Mouse (Mus musculus) erythroblast, embryonic 14.5 days (primary cell): ENCODE measurements around the gene Wbp4. TPM values are rescaled to one million over a fixed set of nuclear protein-coding genes. Genes with fewer than 3 reads are reported as not detected.
"Not testable (repeated sequence)": the region's sequence is repeated elsewhere in the genome, so short reads cannot be mapped to it uniquely, and the experiment has no call there.

ENCODE experiments used
- H3K27me3 ChIP-seq: 2 replicates; pipeline ENCODE4 v1.6.1; 2012; ENCODE audit warnings: inconsistent platforms; ENCODE audit not compliant: control insufficient read depth
- H3K36me3 ChIP-seq: 2 replicates; pipeline ENCODE4 v1.6.1; 2012; ENCODE audit warnings: mild to moderate bottlenecking, inconsistent platforms; ENCODE audit not compliant: control insufficient read depth
- H3K4me1 ChIP-seq: 2 replicates; pipeline ENCODE4 v1.6.1; 2012; ENCODE audit warnings: inconsistent platforms; ENCODE audit not compliant: control insufficient read depth
- H3K4me3 ChIP-seq: replicated peaks from 2 replicates; pipeline ENCODE3; 2012; ENCODE audit warnings: moderate library complexity, mild to moderate bottlenecking, inconsistent platforms
- H3K9me3 ChIP-seq: 2 replicates; pipeline ENCODE4 v1.6.1; 2012; ENCODE audit warnings: low read length, inconsistent platforms, mixed read lengths; ENCODE audit not compliant: control insufficient read depth
- GATA1 ChIP-seq: IDR thresholded peaks from 2 replicates; pipeline ENCODE4 v1.6.1; 2012; ENCODE audit warnings: low read length, inconsistent platforms, mixed read lengths
- TAL1 ChIP-seq: IDR thresholded peaks from 3 replicates; pipeline ENCODE4 v1.6.1; 2012; ENCODE audit warnings: low read length, inconsistent platforms, mixed read lengths
- polyA plus RNA-seq: library from polyadenylated mRNA; stranded (reverse); fragments of >175 nt; gene quantifications from 2 replicates; pipeline ENCODE4 v1.2.3, GENCODE M21; 2012

The Wbp4 gene
- polyA plus RNA-seq, 1 experiment, result 0.86 TPM

DNA sequence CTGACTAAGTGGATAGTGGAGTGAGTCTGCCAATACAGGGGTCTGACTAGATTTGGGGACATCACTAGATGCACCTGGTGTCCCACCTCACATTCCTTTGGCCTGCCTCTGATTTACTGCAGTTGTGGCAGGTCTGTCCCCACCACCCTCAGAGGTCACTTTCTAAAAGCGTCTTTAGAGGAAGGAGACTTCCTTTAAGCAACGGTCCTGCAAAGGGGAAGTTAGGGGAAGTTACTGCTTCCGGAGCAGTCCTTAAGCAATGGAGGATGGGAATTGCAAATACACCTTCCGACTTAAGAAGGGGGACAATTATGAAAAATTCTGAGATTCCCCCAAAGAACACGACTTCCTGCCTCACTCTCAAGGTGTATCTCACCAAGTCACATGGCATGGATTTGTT lies 39.9 kb downstream of the Wbp4 start:
- H3K4me3 ChIP-seq, result no peak overlapping the region
- peaks cover 8% of the 10 kb centered on the region for H3K4me1 ChIP-seq
- peaks cover 2% of the 10 kb centered on the region; the same call in 1 of the 2 replicates for H3K27me3 ChIP-seq
- TF ChIP-seq GATA1 (no peak), TAL1 (no peak)
- no peaks in the 10 kb centered on the region; the same call in 1 of the 2 replicates for H3K9me3 ChIP-seq
- H3K36me3 ChIP-seq, result no peaks in the 10 kb centered on the region

DNA sequence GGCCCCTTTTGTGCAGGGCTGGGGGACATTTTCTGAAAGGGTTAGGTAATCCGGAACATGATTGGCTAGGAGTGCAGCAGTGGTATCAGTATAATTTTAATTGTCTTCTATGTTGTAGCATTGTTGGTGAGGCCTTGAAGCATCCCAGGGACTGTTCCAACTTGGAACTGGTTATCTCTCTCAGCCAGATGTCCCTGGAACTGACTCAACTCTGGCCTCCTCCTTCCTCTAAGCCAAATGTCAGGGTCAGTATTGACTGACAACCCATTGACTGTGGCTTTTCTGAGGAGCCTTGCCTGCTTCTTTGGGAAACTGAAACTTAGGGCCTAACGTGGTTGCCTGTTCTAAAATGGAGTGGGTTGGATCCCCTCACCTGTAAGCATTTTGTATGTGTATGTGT lies 40.7 kb downstream of the Wbp4 start:
- no peaks in the 10 kb centered on the region for H3K36me3 ChIP-seq
- peaks cover 8% of the 10 kb centered on the region for H3K4me1 ChIP-seq
- no peaks in the 10 kb centered on the region; the same call in 1 of the 2 replicates for H3K9me3 ChIP-seq
- peaks cover 2% of the 10 kb centered on the region; the same call in 1 of the 2 replicates for H3K27me3 ChIP-seq
- no peak overlapping the region for H3K4me3 ChIP-seq
- no peak for TF ChIP-seq TAL1
- no peak for TF ChIP-seq GATA1

DNA sequence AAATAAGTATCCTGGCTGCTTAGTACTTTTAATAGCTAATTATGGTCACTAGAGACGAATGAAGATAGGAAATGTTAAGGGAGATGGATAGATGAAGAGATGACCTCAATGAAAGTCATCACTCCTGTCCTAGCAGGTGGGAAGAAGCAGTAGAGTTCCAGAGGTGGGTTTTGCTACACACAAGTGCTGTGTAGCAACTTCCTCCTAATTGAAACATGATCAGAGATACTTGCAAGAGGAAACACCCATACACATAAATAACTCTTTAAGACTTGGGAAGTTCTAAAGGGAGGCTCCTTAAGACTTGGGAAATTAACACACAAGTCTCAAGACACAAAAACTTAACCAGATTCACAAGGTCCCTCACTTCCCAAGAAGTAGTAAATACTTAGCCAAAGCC lies 47.3 kb downstream of the Wbp4 start:
- TF ChIP-seq GATA1, result no peak
- TF ChIP-seq TAL1, result no peak
- Histone ChIP-seq H3K36me3 (no peaks in the 10 kb centered on the region), H3K4me1 (peaks cover 2% of the 10 kb centered on the region; the same call in 1 of the 2 replicates), H3K4me3 (no peak overlapping the region), H3K9me3 (no peaks in the 10 kb centered on the region), H3K27me3 (no peaks in the 10 kb centered on the region)

DNA sequence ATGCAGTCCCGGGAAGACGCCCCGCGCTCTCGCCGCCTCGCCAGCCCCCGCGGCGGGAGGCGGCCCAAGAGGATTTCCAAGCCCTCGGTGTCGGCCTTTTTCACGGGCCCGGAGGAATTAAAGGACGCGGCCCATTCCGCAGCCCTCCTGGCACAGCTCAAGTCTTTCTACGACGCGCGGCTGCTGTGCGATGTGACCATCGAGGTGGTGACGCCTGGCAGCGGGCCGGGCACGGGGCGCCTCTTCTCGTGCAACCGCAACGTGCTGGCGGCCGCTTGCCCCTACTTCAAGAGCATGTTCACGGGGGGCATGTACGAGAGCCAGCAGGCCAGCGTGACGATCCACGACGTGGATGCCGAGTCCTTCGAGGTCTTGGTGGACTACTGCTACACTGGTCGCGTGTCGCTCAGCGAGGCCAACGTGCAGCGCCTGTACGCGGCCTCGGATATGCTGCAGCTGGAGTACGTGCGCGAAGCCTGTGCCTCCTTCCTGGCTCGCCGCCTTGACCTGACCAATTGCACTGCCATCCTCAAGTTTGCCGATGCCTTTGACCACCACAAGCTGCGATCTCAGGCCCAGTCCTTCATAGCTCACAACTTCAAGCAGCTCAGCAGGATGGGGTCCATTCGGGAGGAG lies 54.5 kb downstream of the Wbp4 start:
- not testable (repeated sequence) for H3K9me3 ChIP-seq, H3K27me3 ChIP-seq
- H3K36me3 ChIP-seq, result peaks cover 12% of the 10 kb centered on the region
- peaks cover 21% of the 10 kb centered on the region for H3K4me1 ChIP-seq
- peak overlapping the region; percentile 80 for H3K4me3 ChIP-seq

DNA sequence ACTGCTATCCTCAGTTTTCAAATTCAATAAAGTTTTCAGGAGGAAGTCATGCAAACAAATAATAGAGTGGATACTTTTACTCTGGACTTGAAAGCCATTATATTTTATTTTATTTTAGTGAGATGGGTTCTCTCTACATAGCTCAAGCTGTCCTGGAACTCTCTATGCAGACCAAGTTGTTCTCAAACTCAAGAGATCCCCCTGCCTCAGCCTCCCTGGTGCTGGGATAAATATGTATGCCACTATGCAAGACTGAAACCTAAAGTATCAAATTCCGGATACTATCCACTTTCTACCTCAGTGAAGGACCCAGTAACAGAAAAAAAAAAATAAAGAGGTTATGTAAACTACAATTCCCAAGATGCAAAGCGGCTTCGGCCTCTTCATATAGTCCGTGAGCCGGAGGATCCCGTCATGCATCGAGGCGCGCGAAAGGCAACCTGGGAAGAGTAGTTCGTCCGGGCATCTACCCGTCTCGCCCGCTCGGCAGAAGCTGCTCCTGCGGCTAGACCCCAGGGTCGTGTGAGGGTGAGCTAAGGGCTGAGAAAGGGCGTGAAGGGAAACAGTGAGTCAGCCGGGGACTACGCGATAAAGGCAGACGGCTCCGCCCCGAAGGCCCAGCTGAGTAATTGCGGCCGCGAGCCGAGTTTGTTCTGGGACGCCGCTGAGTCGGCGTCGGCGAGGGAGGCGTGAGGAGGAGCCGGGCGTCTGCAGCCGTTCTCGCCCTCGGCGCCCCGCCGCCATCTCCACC lies 55.2 kb downstream of the Wbp4 start, which contains the start of gene Kbtbd7:
Gene Kbtbd7, plus strand, starts transcription at position 533 of the 751 bp plus-strand sequence.
- H3K4me1 ChIP-seq, result peaks cover 19% of the 10 kb centered on the region
- no peak for TF ChIP-seq GATA1
- no peak for TF ChIP-seq TAL1
- H3K4me3 ChIP-seq, result peak within 1 kb of the TSS; percentile 80
- peaks cover 12% of the 10 kb centered on the region for H3K36me3 ChIP-seq
- peaks cover 7% of the 10 kb centered on the region for H3K9me3 ChIP-seq
- H3K27me3 ChIP-seq, result no peaks in the 10 kb centered on the region

DNA sequence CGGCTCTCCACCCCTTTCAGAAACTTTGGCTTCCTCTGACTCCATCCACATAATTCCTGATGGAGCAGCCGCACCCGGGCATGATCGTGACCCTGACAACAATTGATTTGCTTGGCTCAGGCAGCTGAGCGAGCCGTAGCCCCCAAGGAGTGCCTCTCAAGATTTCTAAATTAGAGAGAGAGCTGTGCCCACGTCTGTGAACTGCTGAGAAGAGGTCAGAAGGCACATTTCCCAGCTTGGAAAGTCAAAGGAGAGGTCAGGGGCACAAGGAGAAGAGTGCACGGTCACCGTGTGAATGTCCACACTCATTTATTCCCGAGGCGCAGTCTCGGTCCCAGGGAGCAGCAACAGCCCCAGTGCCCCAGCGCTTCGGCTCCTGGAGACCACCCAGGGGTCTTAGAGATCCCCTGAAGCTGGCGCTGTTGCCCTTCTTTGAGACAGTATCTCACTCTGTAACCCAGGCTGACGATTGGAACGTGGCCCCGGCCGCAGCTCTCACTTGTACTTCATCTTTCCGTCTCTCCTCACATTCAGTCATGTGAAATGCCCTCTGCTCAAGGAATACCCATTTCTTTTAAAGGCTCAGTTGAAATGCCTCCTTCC lies 61.1 kb downstream of the Wbp4 start:
- Histone ChIP-seq H3K36me3 (peaks cover 5% of the 10 kb centered on the region), H3K27me3 (no peaks in the 10 kb centered on the region), H3K9me3 (no peaks in the 10 kb centered on the region), H3K4me1 (no peaks in the 10 kb centered on the region), H3K4me3 (no peak overlapping the region)
- TF ChIP-seq GATA1, result no peak
- TF ChIP-seq TAL1, result no peak

DNA sequence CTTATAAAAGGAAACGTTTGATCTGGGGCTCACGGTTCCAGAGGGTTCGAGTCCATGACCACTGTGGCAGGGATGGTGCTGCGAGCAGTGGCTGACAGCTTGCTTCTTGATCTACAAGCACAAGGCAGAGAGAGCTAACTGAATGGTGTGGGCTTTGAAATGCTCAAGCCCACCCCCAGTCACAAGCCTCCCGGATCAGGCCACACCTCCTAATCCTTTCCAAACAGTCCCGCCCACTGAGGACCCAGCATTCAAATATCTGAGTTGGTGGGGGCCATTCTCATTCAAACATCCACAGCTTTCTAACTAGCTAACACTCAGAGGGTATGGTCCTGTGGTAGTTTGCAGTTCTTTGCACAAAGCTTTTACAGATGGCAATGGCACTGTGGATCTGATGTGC lies 68.2 kb downstream of the Wbp4 start:
- Histone ChIP-seq H3K9me3 (no peaks in the 10 kb centered on the region), H3K27me3 (no peaks in the 10 kb centered on the region), H3K4me3 (no peak overlapping the region), H3K4me1 (no peaks in the 10 kb centered on the region), H3K36me3 (peaks cover 7% of the 10 kb centered on the region)
- TF ChIP-seq TAL1 (no peak), GATA1 (no peak)

DNA sequence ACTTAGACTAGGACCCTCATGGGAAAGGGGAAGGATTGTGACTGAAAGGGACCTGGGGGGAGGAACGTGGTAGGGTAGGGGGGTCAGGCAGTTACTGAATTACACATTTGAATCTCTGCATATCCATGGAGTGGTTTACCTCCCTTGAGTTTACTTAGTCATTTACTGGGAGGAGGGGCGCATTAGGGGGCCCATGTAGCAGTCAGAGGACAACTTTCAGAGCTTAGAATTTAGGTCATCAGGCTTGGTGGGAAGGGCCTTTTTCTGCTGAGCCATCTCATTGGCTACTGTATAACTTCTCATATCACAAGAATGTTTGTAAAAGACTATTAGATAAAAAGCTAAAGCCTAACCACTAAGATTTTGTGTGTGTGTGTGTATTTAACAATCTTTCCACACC lies 70.7 kb downstream of the Wbp4 start:
- Histone ChIP-seq H3K4me3 (no peak overlapping the region), H3K36me3 (peaks cover 12% of the 10 kb centered on the region), H3K27me3 (no peaks in the 10 kb centered on the region), H3K9me3 (no peaks in the 10 kb centered on the region), H3K4me1 (peaks cover 3% of the 10 kb centered on the region)
- TF ChIP-seq TAL1 (no peak), GATA1 (no peak)

Other genes with a start within 250 kb of the Wbp4 start
- 0.04 TPM in 1 of 2 replicates, not detected in the other for gene Zfp957, start 234.2 kb downstream of the Wbp4 start, polyA plus RNA-seq
- gene Rgcc, start 179.9 kb downstream of the Wbp4 start, polyA plus RNA-seq, result 77.8 and 94.4 TPM in 2 replicates
- gene Naa16, start 90.7 kb downstream of the Wbp4 start, polyA plus RNA-seq, result 1.8 TPM in 2 replicates
- not detected in 2 replicates for gene Mtrf1, start 83.7 kb downstream of the Wbp4 start, polyA plus RNA-seq
- gene Kbtbd7, start 55.0 kb downstream of the Wbp4 start, polyA plus RNA-seq, result 0.09 and 0.14 TPM in 2 replicates
- gene Kbtbd6, start 29.7 kb downstream of the Wbp4 start, polyA plus RNA-seq, result 0.09 and 0.25 TPM in 2 replicates
- 0.65 and 0.69 TPM in 2 replicates for gene Elf1, start 326 bp downstream of the Wbp4 start, polyA plus RNA-seq
- 0.12 and 0.28 TPM in 2 replicates for gene Sugt1, start 106.2 kb upstream of the Wbp4 start, polyA plus RNA-seq
- gene Cnmd, start 180.7 kb upstream of the Wbp4 start, polyA plus RNA-seq, result not detected in 2 replicates